Mouse (Mus musculus) A20 (cell line): ENCODE measurements around the gene Itgb4.
A peak's percentile ranks its signal among the peaks of the same experiment; 100 is the strongest.
"Not testable (repeated sequence)": the region's sequence is repeated elsewhere in the genome, so short reads cannot be mapped to it uniquely, and the experiment has no call there.

Experiments used
- DNase-seq: peaks from one replicate; pipeline ENCODE4 v3.0.0-alpha.2; 2011; ENCODE audit warnings: low read depth, low spot score

Itgb4 gene

GRCm38 (mm10) chr11:116008832-116009375 lies 34.4 kb downstream of the Itgb4 start:
- DNase-seq, result no peak

GRCm38 (mm10) chr11:116009661-116010060 lies 35.2 kb downstream of the Itgb4 start:
- DNase-seq, result no peak

- no peak for DNase-seq
Observed at GRCm38 (mm10) chr11:116010146-116010545, 35.6 kb downstream of the Itgb4 start.

GRCm38 (mm10) chr11:116010948-116011347 lies 36.4 kb downstream of the Itgb4 start:
- no peak for DNase-seq

GRCm38 (mm10) chr11:116011529-116012261 lies 37.2 kb downstream of the Itgb4 start:
- DNase-seq, result peak; percentile 71

GRCm38 (mm10) chr11:116012262-116012947 lies 37.9 kb downstream of the Itgb4 start, which contains the start of gene Galk1:
Gene Galk1 (minus strand): TSS chr11:116012719.
- peak; percentile 99 for DNase-seq

GRCm38 (mm10) chr11:116014821-116015220 lies 40.3 kb downstream of the Itgb4 start:
- no peak for DNase-seq

GRCm38 (mm10) chr11:116018106-116018505 lies 43.6 kb downstream of the Itgb4 start:
- DNase-seq, result peak; percentile 77

GRCm38 (mm10) chr11:116018867-116019266 lies 44.4 kb downstream of the Itgb4 start:
- not testable (repeated sequence) for DNase-seq

- no peak for DNase-seq
Observed at GRCm38 (mm10) chr11:116019360-116019791, 44.9 kb downstream of the Itgb4 start.

- DNase-seq, result peak; percentile 55
Observed at GRCm38 (mm10) chr11:116019976-116020411, 45.5 kb downstream of the Itgb4 start.

- DNase-seq, result peak; percentile 78
Observed at GRCm38 (mm10) chr11:116020519-116020922, 46.0 kb downstream of the Itgb4 start.

- DNase-seq, result peak; percentile 48
Observed at GRCm38 (mm10) chr11:116021328-116022220, 47.1 kb downstream of the Itgb4 start.

GRCm38 (mm10) chr11:116022256-116022780 lies 47.8 kb downstream of the Itgb4 start:
- DNase-seq, result no peak

- DNase-seq, result not testable (repeated sequence)
Observed at GRCm38 (mm10) chr11:116023074-116023770, 48.7 kb downstream of the Itgb4 start.

- DNase-seq, result peak; percentile 84
Observed at GRCm38 (mm10) chr11:116023771-116024355, 49.4 kb downstream of the Itgb4 start.

GRCm38 (mm10) chr11:116024356-116024808 lies 49.9 kb downstream of the Itgb4 start:
- DNase-seq, result peak; percentile 99

GRCm38 (mm10) chr11:116025056-116025845 lies 50.7 kb downstream of the Itgb4 start:
- peak; percentile 42 for DNase-seq

- no peak for DNase-seq
Observed at GRCm38 (mm10) chr11:116027756-116028155, 53.2 kb downstream of the Itgb4 start, which contains the start of gene H3f3b. Gene H3f3b (minus strand): TSS chr11:116027962.
